Mouse (Mus musculus): ENCODE results near the gene Cass4.

Gene Cass4

GRCm38 (mm10) chr2:172445617-172446016 lies 52.0 kb downstream of the Cass4 start:
- DNase-seq = no peak

DNA sequence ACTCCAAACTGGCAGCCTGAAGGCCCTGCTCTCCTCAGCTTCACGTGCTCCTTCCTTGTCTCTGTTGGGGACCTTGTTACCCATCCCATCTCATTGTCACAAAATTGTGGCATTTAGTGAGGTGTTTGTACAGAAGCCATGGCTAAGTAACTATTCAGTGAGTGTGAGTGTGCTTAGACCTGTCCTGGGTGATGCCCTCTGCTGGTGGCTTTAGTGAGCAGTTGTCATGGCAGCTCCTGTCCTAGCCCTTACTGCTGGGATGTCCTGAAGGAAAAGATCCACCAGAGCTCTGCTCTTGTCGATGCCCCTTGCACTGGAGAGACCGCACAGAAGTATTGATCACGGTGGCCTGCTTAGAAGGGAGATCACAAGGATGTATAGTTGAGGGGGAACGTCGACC lies 53.7 kb downstream of the Cass4 start:
- no peak for DNase-seq

GRCm38 (mm10) chr2:172448329-172448728 lies 54.7 kb downstream of the Cass4 start:
- DNase-seq = no peak

DNA sequence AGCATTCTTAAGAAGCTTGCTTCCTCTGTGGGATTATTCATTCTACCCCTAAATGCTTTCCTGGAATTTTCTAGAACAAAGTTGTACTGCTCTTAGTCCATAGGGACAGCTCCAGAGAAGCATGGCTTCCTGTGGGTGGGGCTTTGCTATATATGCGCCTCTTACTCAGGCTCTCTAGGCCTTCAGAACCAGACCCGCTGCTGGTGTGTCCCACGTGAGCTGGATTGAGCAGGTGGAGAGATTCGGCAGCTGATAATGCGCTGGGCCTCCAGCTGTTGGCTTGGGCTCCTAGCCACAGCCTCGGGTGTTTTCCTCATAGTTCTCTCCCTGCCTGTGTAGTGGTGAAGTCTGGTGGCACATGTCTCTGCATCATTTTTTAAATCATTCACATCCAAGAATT lies 57.0 kb downstream of the Cass4 start:
- DNase-seq = no peak

DNA sequence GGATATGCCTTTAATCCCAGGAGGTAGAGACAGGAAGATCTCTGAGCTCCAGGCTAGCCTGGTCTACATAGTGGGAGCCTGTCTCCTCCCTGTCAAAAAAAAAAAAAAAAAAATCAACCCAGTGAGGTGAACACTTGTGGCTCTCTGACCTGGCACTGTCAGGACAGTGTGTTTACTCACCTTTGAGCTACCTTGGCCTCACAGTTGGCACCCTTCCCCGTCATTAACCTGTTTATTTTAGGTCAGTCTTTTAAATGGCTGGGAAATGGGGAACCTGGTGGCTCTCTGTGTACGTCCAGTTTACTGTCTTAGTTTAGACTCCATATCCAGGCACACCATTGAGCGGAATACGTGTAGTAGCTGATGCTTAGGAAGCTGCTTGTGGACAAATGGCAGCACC lies 58.4 kb downstream of the Cass4 start:
- DNase-seq = no peak

- no peak for DNase-seq
Measured at GRCm38 (mm10) chr2:172452458-172452857, 58.9 kb downstream of the Cass4 start.

GRCm38 (mm10) chr2:172458496-172458895 lies 64.9 kb downstream of the Cass4 start, which contains the start of gene Gcnt7:
Gene Gcnt7 (minus strand): TSS chr2:172458596.
- no peak for DNase-seq

GRCm38 (mm10) chr2:172460647-172461046 lies 67.1 kb downstream of the Cass4 start:
- no peak for DNase-seq

DNA sequence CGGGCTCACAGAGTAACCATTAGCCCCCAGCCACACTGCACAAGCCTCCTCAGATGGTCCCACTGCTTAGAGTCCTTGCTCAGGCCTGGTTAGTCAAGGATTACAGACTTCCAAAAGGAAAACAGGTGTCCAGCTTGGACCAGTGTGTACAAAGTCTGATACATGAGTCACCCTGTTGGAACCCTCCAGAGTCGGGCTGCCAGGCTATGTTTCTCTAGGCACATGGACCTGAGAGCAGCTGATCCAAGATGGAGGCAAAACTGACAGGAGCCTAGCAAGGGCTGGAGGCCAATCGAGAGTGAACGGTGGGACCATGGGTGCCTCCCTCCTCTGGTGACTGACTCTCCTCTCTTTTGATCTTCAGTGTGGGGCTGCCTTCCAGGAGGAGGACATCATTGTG lies 69.2 kb downstream of the Cass4 start:
- DNase-seq = no peak

- no peak for DNase-seq
Measured at GRCm38 (mm10) chr2:172466427-172467132, 73.0 kb downstream of the Cass4 start.

DNA sequence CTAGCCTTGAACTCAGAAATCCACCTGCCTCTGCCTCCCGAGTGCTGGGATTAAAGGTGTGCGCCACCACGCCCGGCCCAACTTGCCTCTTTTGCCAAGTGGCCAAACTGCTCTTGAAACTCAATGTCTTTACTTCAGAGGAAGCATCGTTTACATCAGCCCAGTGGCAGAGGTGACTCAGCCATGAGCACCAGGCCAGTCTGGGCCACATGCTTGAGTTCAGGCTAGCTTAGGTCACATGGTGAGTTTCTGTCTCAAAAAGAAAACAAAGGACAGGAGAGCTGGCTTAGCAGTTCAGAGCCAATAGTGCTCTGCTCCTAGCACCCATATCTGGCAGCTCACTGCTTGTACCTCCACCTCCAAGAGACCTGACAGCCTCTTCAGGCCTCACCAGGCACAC lies 73.6 kb downstream of the Cass4 start:
- DNase-seq = no peak

DNA sequence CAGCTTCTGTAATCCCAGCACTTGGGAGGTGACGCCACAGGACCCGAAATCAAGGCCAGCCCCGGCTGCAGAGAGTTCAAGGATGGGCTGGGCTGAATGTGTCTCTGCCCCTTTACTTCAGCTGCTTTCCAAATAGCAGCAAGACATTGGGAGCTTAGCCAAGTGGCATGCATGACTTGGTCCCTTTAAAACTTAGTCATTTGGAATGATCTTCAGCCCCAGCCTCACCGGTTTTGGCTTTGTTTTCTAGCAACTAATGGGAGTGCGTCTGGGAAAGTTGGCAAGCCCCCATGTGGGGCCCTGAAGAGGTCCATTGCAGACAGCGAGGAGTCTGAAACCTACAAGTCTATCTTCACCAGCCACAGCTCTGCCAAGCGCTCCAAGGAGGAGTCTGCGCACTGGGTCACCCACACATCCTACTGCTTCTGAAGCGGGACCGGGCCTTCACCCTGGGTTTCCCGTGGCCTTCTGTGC lies 74.8 kb downstream of the Cass4 start:
- peak; percentile 15 for DNase-seq

DNA sequence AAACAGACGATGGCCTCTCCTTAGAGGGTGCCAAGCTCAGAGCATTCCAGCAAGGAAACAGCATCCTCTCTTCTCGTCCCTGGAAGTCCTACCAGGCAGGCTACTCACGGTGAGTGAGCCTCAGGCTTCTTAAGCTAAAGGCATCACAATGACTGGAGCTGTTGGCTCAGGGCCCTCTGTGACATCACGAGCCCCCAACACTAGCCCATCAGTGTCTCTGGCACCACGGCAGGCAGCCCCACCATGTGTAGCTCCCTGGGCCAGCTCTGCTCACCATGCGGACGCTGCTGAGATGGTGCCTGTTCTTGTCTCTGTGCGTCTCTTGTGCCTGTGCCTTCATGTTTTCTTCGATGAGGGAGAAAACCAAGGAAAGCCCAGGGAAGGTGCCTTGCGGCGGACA lies 78.7 kb downstream of the Cass4 start, which contains the start of gene Fam209:
TSS of gene Fam209 (plus strand) at position 203 of the 400 bp plus-strand sequence.
- no peak for DNase-seq

GRCm38 (mm10) chr2:172473591-172473990 lies 80.0 kb downstream of the Cass4 start:
- DNase-seq = no peak

- no peak for DNase-seq
Measured at GRCm38 (mm10) chr2:172474970-172475369, 81.4 kb downstream of the Cass4 start.

GRCm38 (mm10) chr2:172476707-172477260 lies 83.2 kb downstream of the Cass4 start:
- DNase-seq = no peak

DNA sequence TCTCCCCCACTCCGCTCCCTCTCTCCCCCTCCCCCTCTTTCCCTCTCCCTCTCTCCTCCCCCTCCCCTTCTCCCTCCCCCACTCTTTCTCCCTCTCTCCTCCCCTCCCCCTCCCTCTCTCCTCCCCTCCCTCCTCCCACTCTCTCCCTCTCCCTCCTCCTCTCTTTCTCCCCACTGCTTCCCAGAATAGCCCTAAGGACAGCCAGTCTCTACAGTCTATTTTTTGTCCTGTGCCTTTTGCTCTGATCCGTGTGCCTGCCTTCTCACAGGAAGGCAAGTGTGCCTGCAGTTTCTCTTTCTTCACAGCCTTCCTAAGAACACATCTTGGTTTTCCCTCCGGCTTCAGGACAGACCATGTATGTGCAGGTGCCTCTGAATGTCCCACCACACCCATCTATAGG lies 83.8 kb downstream of the Cass4 start:
- no peak for DNase-seq

- no peak for DNase-seq
Measured at GRCm38 (mm10) chr2:172477860-172478259, 84.3 kb downstream of the Cass4 start.

DNA sequence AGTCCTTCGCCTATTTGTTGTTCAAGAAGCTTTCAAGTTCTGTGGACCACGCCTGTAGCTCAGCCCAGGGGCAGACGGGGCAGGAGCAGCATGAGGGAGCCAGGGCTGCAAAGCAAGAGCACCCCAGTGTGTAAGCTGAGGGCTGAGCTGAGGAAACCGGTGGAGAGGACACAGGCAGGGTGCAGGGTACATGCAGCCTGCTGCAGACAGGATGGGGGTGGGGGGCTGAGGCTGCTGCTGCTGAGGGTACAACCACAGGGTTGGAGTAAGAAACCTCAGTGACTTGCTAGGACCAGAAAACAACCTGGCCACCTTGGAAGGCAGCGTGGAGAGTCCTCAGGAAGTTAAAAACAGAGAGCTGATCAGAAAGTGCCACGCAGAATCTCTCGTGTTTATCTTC lies 86.7 kb downstream of the Cass4 start:
- no peak for DNase-seq

- DNase-seq = no peak
Measured at GRCm38 (mm10) chr2:172481654-172482385, 88.2 kb downstream of the Cass4 start.
